Mouse (Mus musculus): ENCODE results near the gene Kxd1. TPM values are rescaled to one million over a fixed set of nuclear protein-coding genes. Genes with fewer than 3 reads are reported as not detected.

The Kxd1 gene
- polyA plus RNA-seq, 1 experiment from 2014 or later, result 36.2 TPM

DNA sequence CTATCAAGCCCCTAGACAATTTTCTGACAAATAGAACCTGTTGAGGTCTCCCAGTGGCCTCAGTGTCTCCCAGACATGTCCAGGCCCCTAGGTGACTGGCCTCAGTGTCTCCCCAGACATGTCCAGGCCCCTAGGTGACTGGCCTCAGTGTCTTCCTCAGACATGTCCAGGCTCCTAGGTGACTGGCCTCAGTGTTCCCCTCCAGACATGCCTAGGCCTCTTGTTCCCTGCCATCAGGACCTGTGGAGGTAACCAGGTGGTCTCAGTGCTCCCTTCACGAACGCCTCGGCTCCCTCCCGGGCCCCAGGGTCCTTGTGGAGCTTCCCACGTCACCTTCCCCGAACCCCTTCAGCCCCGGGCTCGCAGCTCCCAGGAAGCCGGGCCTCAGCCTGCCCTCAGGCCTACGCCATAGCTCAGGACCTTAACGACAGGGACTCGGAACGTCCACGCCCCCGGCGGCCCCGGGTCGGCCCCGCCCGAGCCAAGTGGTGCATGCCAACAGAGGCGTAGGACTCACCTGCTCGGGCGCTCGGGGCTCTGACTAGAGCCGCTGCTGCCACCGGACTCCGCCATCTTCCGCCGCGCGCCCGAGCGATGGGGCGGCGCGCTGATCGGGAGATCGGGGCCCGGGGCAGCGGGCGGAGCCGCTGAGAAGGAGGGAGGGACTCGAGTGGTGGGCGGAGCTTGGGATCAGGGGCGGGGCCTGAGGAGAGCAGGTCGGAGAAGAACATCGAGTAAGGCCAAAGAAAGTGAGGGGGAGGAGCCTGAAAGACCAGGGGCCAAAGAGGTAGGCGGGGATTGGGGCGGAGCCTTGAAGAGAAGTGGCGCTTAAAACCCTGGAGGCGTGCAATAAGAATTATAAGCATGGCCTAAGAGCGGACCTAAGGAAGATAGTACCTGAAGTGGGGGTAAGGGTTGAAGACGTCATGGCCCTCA lies 51.2 kb downstream of the Kxd1 start, which contains the start of gene Klhl26:
Gene Klhl26, minus strand, starts transcription at position 636 of the 936 bp plus-strand sequence.
- under 1% methylated on average over 53 of the region's 53 CpGs for WGBS (ENCODE audit: insufficient replicate concordance)
- Histone ChIP-seq H3K27ac (peak within 1 kb of the TSS; percentile 87), H3K4me2 (peak within 1 kb of the TSS; percentile 87), H3K27me3 (peaks cover 36% of the 10 kb centered on the region), H3K36me3 (peaks cover 8% of the 10 kb centered on the region), H3K4me1 (replicated peaks) (peaks cover 42% of the 10 kb centered on the region), H3K4me3 (replicated peaks) (peak within 1 kb of the TSS; percentile 79), H3K9me3 (replicated peaks) (no peaks in the 10 kb centered on the region), H3K9ac (peak within 1 kb of the TSS; percentile 93)
- ATAC-seq (ENCODE audit: low read depth) (peak; percentile 86), DNase-seq (peak; percentile 98)

DNA sequence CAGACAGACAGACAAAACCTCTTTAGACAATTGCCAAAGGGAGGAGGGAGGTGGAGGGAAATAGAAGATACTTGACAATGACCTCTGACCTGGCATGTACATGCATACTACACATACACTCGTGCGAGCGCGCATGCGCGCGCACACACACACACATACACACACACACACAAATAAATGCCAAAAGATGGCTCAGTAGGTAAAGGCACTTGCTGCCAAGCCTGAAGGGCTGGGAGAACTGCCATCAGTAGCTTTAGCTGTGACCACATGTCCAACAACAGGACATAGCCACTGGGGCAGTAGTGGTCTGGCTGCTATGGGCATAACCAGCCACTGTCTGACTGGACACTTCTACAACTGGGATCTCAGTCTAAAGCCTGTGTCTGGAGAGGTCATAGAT lies 55.9 kb downstream of the Kxd1 start:
- H3K4me2 ChIP-seq, result no peak overlapping the region
- H3K27me3 ChIP-seq, result no peaks in the 10 kb centered on the region
- WGBS (ENCODE audit: insufficient replicate concordance), result 96% methylated on average over 7 of the region's 7 CpGs
- H3K36me3 ChIP-seq, result peaks cover 8% of the 10 kb centered on the region
- DNase-seq, result no peak
- H3K27ac ChIP-seq, result no peak overlapping the region
- peaks cover 57% of the 10 kb centered on the region for H3K4me1 ChIP-seq (replicated peaks)
- no peaks in the 10 kb centered on the region for H3K9me3 ChIP-seq (replicated peaks)
- H3K9ac ChIP-seq, result no peak overlapping the region
- no peak overlapping the region for H3K4me3 ChIP-seq (replicated peaks)
- ATAC-seq (ENCODE audit: low read depth), result no peak

DNA sequence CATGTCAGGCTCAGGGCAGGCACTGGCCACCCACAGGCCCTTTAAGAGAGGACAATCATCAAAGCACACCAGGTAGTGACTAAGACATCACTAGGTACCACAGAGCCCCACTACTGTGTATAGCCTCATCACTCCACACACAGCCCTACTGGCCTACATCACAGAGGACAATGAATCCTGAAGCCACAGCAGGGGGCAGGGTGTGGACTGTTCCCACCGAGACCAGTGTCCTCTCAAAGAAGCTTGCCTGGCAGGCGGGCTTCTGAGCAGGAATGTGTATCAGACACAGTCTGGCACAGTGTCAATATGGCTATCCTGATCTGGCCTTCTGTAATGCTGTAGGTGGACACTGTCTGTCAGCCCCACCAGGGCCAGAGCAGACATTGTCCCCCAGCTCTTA lies 57.8 kb downstream of the Kxd1 start:
- WGBS (ENCODE audit: insufficient replicate concordance), result 69% methylated on average over 2 of the region's 2 CpGs
- no peak overlapping the region for H3K27ac ChIP-seq
- H3K4me3 ChIP-seq (replicated peaks), result no peak overlapping the region
- H3K9me3 ChIP-seq (replicated peaks), result no peaks in the 10 kb centered on the region
- peak; percentile 24; the same call in 1 of the 2 replicates for ATAC-seq (ENCODE audit: low read depth)
- H3K36me3 ChIP-seq, result peaks cover 12% of the 10 kb centered on the region
- no peak for DNase-seq
- no peak overlapping the region for H3K4me2 ChIP-seq
- no peak overlapping the region for H3K9ac ChIP-seq
- H3K27me3 ChIP-seq, result no peaks in the 10 kb centered on the region
- H3K4me1 ChIP-seq (replicated peaks), result peaks cover 50% of the 10 kb centered on the region

DNA sequence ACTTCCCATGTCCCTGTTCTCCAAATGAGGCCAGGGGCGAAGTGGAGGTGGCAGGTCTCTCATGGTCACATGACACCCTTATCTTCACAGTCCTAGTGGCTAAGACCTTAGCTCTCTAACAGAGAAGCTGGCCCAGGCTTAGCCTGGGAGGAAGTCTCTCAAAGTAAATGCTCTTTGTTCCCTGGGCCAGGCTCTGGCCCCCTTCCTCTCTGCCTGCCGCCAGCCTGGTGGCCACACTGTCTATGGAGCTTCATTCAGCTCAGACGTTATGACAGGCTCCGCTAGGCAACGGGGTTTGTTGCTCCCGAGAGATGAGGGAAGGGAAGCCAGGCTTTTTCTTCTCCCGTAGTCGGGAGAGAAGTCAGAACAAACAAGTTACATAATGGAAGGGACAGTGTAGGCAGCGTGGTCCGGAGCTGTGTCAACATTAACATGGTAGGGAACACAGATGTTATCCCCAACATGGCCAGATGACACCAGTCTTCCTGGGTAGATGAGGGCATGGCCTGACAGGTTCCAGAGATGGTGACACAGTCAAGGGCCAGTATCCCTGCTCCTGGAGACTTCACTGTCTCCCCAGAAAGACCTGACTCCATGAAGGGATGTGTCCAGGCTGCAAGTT lies 58.4 kb downstream of the Kxd1 start:
- H3K36me3 ChIP-seq, result peaks cover 14% of the 10 kb centered on the region
- H3K27ac ChIP-seq, result peak overlapping the region; percentile 43; the same call in 1 of the 2 replicates
- DNase-seq, result no peak
- ATAC-seq (ENCODE audit: low read depth), result peak; percentile 45
- H3K9ac ChIP-seq, result no peak overlapping the region; the same call in 1 of the 2 replicates
- no peak overlapping the region for H3K4me3 ChIP-seq (replicated peaks)
- peak overlapping the region; percentile 21; the same call in 1 of the 2 replicates for H3K4me2 ChIP-seq
- no peaks in the 10 kb centered on the region for H3K9me3 ChIP-seq (replicated peaks)
- H3K4me1 ChIP-seq (replicated peaks), result peaks cover 48% of the 10 kb centered on the region
- 26% methylated on average over 10 of the region's 10 CpGs for WGBS (ENCODE audit: insufficient replicate concordance)
- H3K27me3 ChIP-seq, result no peaks in the 10 kb centered on the region

DNA sequence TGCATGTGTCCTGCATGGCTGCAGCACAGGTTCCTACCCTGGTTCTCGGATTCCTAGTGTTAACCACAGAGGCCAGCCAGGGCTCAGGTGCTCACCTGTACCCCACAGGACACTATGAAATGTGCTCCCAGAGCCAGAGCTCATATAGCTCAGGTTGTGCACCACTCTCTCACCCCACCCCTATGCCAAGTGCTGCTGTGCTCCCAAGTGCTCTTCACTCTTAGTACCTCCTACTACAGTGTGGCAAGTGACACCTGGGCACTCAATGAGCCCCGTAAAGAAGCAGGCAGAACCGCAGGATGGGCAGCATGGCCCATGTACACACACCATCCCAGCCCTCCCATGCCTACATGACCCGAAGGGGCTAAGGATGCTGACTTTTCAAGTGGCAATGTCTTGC lies 59.0 kb downstream of the Kxd1 start:
- Histone ChIP-seq H3K4me3 (replicated peaks) (no peak overlapping the region), H3K27ac (no peak overlapping the region), H3K4me2 (0 out of 2 replicates have a peak overlapping the region, but pooled peaks have one; percentile 21), H3K4me1 (replicated peaks) (peaks cover 46% of the 10 kb centered on the region), H3K9me3 (replicated peaks) (no peaks in the 10 kb centered on the region), H3K36me3 (peaks cover 12% of the 10 kb centered on the region), H3K27me3 (no peaks in the 10 kb centered on the region), H3K9ac (no peak overlapping the region)
- DNase-seq, result no peak
- no peak for ATAC-seq (ENCODE audit: low read depth)
- 82% methylated on average over 4 of the region's 4 CpGs for WGBS (ENCODE audit: insufficient replicate concordance)

DNA sequence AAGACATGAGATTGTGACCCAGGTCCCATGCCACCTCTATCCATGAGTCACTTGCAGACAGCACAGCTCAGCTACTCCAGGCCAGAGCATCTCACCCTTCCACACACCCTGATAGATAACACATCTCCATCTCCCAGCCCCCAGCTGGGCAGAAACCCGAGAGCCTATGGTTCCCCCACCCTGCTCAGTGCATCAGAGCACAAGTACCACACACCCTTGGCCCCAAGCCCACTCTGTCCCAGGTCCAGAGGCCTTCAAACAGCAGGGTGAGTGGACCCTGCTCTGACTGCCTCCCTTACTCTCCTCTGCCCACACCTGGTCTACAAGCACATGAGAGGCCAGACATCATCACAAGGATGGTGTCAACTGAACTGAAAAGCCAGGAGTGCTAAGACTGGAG lies 59.8 kb downstream of the Kxd1 start:
- no peaks in the 10 kb centered on the region for H3K9me3 ChIP-seq (replicated peaks)
- H3K4me3 ChIP-seq (replicated peaks), result no peak overlapping the region
- peaks cover 12% of the 10 kb centered on the region for H3K36me3 ChIP-seq
- WGBS (ENCODE audit: insufficient replicate concordance), result 50% methylated on average over 1 of the region's 1 CpGs
- no peaks in the 10 kb centered on the region for H3K27me3 ChIP-seq
- no peak for ATAC-seq (ENCODE audit: low read depth)
- no peak for DNase-seq
- H3K4me1 ChIP-seq (replicated peaks), result peaks cover 46% of the 10 kb centered on the region
- no peak overlapping the region for H3K9ac ChIP-seq
- no peak overlapping the region for H3K27ac ChIP-seq
- H3K4me2 ChIP-seq, result no peak overlapping the region

DNA sequence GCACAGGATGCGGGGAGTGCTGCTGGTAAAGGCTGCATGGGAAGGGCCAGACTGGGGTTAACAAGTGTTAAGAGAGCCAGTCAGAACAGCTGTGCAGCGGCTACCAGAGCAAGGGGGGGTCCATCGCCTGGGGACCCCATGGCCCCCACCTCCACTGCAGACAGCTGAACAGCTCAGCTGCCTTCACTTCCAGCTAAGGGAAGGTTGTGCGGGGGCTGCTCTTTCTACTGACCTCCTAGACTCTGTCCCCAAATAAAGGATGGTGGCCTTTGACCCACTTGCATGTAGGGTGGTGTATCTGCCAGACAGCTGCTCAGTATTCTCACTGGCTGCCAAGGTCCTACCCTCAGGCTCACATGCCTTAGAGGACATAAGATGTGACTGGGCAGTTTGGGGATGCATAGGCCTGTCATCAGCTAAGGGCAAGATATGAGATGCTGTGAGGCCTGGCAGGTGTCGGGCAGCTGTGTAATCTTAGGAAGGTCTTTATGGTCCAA lies 60.5 kb downstream of the Kxd1 start:
- no peak for DNase-seq
- Histone ChIP-seq H3K9me3 (replicated peaks) (no peaks in the 10 kb centered on the region), H3K4me3 (replicated peaks) (no peak overlapping the region), H3K27ac (no peak overlapping the region), H3K4me2 (no peak overlapping the region), H3K4me1 (replicated peaks) (peaks cover 46% of the 10 kb centered on the region), H3K9ac (no peak overlapping the region), H3K36me3 (peaks cover 12% of the 10 kb centered on the region), H3K27me3 (no peaks in the 10 kb centered on the region)
- ATAC-seq (ENCODE audit: low read depth), result 0 out of 2 replicates have a peak, but pooled peaks have one; percentile 14
- WGBS (ENCODE audit: insufficient replicate concordance), result 69% methylated on average over 5 of the region's 5 CpGs

DNA sequence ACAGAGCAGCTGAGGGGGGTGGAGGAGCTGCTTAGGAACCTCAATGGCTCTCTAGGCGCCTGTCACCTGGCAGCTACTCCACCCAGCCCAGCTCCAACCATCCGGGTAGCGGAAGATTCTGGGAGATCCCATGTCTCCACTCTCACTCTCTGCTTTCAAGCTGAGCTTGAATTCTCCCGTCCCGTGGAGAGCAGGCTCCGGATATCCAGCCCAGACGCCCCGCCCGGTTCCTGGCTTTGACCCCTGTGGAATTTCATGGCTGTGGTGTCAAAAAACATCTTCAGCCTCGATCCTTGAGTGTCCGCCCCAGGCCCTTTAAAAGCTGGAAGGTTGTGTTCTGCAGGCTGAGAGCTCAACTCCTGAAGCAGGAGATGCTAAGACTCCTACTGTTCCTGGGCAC lies 61.0 kb downstream of the Kxd1 start:
- 77% methylated on average over 11 of the region's 11 CpGs for WGBS (ENCODE audit: insufficient replicate concordance)

DNA sequence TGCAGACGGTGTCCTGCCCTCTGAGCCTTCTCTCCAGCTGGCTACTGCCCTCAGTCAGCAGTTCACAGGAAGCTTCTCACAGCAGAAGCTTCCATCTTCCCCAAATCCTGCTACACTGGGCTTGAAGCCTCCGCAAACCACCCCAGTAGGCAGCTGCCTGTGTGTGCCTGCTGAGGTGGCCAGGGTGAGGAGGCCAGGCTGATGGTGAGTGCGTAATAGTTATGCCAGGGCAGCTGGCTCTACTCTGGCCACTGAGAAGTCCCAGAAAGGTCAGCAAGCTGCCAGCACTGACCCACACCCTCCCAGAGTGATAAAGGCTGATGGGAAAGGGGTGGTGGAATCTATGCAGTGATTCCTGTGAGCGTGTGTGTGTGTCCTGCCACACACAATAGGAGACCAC lies 61.5 kb downstream of the Kxd1 start:
- WGBS (ENCODE audit: insufficient replicate concordance), result 83% methylated on average over 4 of the region's 4 CpGs

More for the DNA sequence above, 61.0 kb downstream of the Kxd1 start:
- Histone ChIP-seq H3K9ac (no peak overlapping the region), H3K27ac (no peak overlapping the region), H3K36me3 (peaks cover 12% of the 10 kb centered on the region), H3K4me3 (replicated peaks) (no peak overlapping the region), H3K4me2 (no peak overlapping the region), H3K9me3 (replicated peaks) (no peaks in the 10 kb centered on the region), H3K4me1 (replicated peaks) (peaks cover 46% of the 10 kb centered on the region), H3K27me3 (no peaks in the 10 kb centered on the region)
- DNase-seq (no peak), ATAC-seq (ENCODE audit: low read depth) (no peak)

DNA sequence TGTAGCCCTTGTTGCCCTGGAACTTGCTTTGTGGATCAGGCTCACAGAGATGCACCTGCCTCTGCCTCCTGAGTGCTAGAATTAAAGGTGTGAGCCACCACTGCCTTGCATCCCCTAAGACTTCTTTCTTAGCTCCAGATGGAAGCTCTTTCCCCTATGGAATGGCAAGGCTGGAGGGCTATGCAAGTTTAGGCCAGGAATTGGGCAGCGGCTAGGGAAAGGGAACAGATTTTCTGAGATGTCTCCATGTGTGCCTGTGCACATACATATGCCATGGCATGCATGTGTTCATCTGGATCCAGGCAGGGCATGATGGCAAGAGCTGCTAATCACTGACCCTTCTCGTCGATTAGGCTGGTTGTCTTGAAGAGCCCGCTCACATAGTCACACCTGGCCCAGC lies 62.1 kb downstream of the Kxd1 start:
- Histone ChIP-seq H3K9me3 (replicated peaks) (no peaks in the 10 kb centered on the region), H3K9ac (no peak overlapping the region), H3K4me3 (replicated peaks) (no peak overlapping the region), H3K4me1 (replicated peaks) (peaks cover 52% of the 10 kb centered on the region), H3K36me3 (peaks cover 12% of the 10 kb centered on the region), H3K27me3 (no peaks in the 10 kb centered on the region), H3K27ac (no peak overlapping the region), H3K4me2 (no peak overlapping the region)
- DNase-seq, result no peak
- WGBS (ENCODE audit: insufficient replicate concordance), result 92% methylated on average over 4 of the region's 4 CpGs
- no peak for ATAC-seq (ENCODE audit: low read depth)

More for the DNA sequence above, 61.5 kb downstream of the Kxd1 start:
- Histone ChIP-seq H3K36me3 (peaks cover 12% of the 10 kb centered on the region), H3K9me3 (replicated peaks) (no peaks in the 10 kb centered on the region), H3K4me2 (no peak overlapping the region), H3K27me3 (no peaks in the 10 kb centered on the region), H3K4me3 (replicated peaks) (no peak overlapping the region), H3K4me1 (replicated peaks) (peaks cover 49% of the 10 kb centered on the region), H3K27ac (no peak overlapping the region), H3K9ac (no peak overlapping the region)
- ATAC-seq (ENCODE audit: low read depth) (no peak), DNase-seq (no peak)

DNA sequence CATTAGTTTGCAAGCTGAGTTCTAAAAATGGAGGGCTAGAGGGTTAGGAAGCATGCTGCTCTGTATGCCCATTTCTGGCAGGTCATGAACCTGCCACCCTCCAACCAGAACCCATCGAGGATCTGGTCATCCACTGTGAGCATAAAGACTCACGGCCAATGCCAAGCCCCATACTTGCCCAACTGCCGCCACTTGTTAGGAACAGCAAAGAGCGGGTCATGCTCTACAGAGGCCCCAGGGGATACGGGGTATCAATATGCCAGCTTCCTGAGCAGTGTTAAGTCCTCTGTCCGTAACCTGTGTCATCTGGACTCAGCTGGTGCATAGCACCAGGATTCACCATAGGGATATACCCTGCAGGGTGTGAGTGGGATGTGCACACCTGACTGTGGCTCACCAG lies 63.6 kb downstream of the Kxd1 start:
- Histone ChIP-seq H3K4me1 (replicated peaks) (peaks cover 37% of the 10 kb centered on the region), H3K4me2 (no peak overlapping the region), H3K36me3 (peaks cover 17% of the 10 kb centered on the region), H3K9ac (no peak overlapping the region), H3K27ac (no peak overlapping the region), H3K4me3 (replicated peaks) (no peak overlapping the region), H3K27me3 (no peaks in the 10 kb centered on the region), H3K9me3 (replicated peaks) (peaks cover 4% of the 10 kb centered on the region; the same call in 1 of the 2 replicates)
- no peak for ATAC-seq (ENCODE audit: low read depth)
- 80% methylated on average over 6 of the region's 6 CpGs for WGBS (ENCODE audit: insufficient replicate concordance)
- DNase-seq, result no peak

Data from liver, embryonic 13.5 days (tissue).